Mouse (Mus musculus) layer of hippocampus, adult 11-12 months (tissue): ENCODE data around the gene Fnbp1.

Experiments used
- DNase-seq: peaks from one replicate; pipeline ENCODE4 v3.0.0; 2022; ENCODE audit warnings: low spot score

The Fnbp1 gene

GRCm38 (mm10) chr2:31150762-31151161, 9.0 kb upstream of the Fnbp1 start:
- DNase-seq, result no peak

GRCm38 (mm10) chr2:31147054-31147453, 5.2 kb upstream of the Fnbp1 start:
- DNase-seq, result no peak

- DNase-seq, result no peak
Measured at GRCm38 (mm10) chr2:31144901-31145300, 3.1 kb upstream of the Fnbp1 start.

- DNase-seq, result no peak
Measured at GRCm38 (mm10) chr2:31143768-31144695, 2.2 kb upstream of the Fnbp1 start.

- DNase-seq, result no peak
Measured at GRCm38 (mm10) chr2:31143326-31143725, 1.5 kb upstream of the Fnbp1 start.

- peak; percentile 35 for DNase-seq
Measured at GRCm38 (mm10) chr2:31142505-31142904, 697 bp upstream of the Fnbp1 start.

- DNase-seq, result peak; percentile 40
Measured at GRCm38 (mm10) chr2:31141074-31141866, 538 bp downstream of the Fnbp1 start.

- DNase-seq, result no peak
Measured at GRCm38 (mm10) chr2:31140772-31141073, 1.1 kb downstream of the Fnbp1 start.

GRCm38 (mm10) chr2:31139991-31140771, 1.6 kb downstream of the Fnbp1 start:
- DNase-seq, result no peak

GRCm38 (mm10) chr2:31139174-31139632, 2.6 kb downstream of the Fnbp1 start:
- no peak for DNase-seq

- DNase-seq, result no peak
Measured at GRCm38 (mm10) chr2:31137018-31137590, 4.7 kb downstream of the Fnbp1 start.

- no peak for DNase-seq
Measured at GRCm38 (mm10) chr2:31136338-31136737, 5.5 kb downstream of the Fnbp1 start.

- DNase-seq, result no peak
Measured at GRCm38 (mm10) chr2:31135512-31135931, 6.3 kb downstream of the Fnbp1 start.

GRCm38 (mm10) chr2:31133981-31134380, 7.8 kb downstream of the Fnbp1 start:
- no peak for DNase-seq

GRCm38 (mm10) chr2:31132682-31133081, 9.1 kb downstream of the Fnbp1 start:
- no peak for DNase-seq

- no peak for DNase-seq
Measured at GRCm38 (mm10) chr2:31130815-31131299, 11.0 kb downstream of the Fnbp1 start.

- no peak for DNase-seq
Measured at GRCm38 (mm10) chr2:31129742-31130518, 11.9 kb downstream of the Fnbp1 start.

GRCm38 (mm10) chr2:31127899-31128298, 13.9 kb downstream of the Fnbp1 start:
- no peak for DNase-seq

- no peak for DNase-seq
Measured at GRCm38 (mm10) chr2:31127219-31127618, 14.6 kb downstream of the Fnbp1 start.

- no peak for DNase-seq
Measured at GRCm38 (mm10) chr2:31126048-31126447, 15.8 kb downstream of the Fnbp1 start.

GRCm38 (mm10) chr2:31125156-31125555, 16.7 kb downstream of the Fnbp1 start:
- no peak for DNase-seq
